Mouse (Mus musculus) embryonic fibroblast, embryonic 13.5 days (primary cell): ENCODE data around the gene Lyrm4.

Source experiments
- CTCF ChIP-seq: IDR thresholded peaks from 2 replicates; pipeline ENCODE4 v1.5.1; 2011; ENCODE audit warnings: mild to moderate bottlenecking, control low read depth, low read length, moderate library complexity, borderline replicate concordance; ENCODE audit not compliant: insufficient read depth
- POLR2A ChIP-seq: IDR thresholded peaks from 2 replicates; pipeline ENCODE4 v1.6.1; 2011; ENCODE audit warnings: low read depth, mild to moderate bottlenecking, control low read depth, low read length, moderate library complexity

GRCm38 (mm10) chr13:36035528-36035927 lies 81.8 kb downstream of the Lyrm4 start:
- no peak for TF ChIP-seq POLR2A
- TF ChIP-seq CTCF: no peak
